Mouse (Mus musculus): ENCODE data around the gene Nfib.

The Nfib gene

GRCm38 (mm10) chr4:82464051-82464632 lies 241.4 kb downstream of the Nfib start:
- DNase-seq (ENCODE audit: low spot score) = no peak

DNA sequence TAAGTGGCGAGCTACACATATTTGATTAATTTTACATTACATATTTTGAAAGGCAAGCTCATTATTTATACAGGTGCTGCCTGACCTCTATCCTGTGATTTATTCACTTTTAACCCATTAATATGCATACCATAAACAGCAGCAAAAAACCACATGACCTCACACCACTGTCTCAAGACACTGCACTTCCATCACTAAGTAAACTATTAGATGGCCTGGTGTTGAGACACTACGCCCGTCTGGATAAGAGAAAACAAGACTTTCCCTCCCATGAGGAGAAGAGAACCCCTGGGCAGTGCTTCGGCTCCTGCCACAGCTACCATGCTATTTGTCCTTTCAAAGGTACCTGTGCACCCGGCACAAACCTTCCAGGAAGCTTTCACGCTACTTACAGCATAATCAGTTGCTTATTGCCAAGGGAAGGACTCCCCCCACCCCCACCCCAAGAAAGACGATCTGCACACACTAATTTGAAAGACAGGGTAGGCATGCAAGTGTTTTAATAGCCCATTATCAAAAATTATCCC lies 242.3 kb downstream of the Nfib start:
- DNase-seq (ENCODE audit: low spot score) = no peak

DNA sequence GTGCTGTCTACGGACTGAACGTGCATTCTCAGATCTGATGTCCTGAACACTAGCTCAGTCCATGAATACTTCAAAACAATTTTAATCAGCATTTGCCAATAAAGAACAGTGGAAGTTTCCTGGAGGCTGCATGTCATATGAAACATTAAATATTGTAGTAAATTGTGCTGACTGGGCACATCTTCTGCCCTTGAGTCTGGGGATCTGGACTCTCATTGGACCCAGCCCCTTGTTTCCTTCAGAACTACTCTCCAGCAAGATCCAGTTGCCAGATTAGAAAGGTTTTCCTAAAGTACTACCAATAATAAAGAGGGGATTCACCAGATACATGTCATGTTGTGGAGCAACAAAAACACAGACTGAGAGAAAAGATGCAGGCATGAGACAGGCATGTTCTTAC lies 243.9 kb downstream of the Nfib start:
- no peak for DNase-seq (ENCODE audit: low spot score)

- DNase-seq (ENCODE audit: low spot score) = no peak
Observed at GRCm38 (mm10) chr4:82458895-82459294, 246.7 kb downstream of the Nfib start.

DNA sequence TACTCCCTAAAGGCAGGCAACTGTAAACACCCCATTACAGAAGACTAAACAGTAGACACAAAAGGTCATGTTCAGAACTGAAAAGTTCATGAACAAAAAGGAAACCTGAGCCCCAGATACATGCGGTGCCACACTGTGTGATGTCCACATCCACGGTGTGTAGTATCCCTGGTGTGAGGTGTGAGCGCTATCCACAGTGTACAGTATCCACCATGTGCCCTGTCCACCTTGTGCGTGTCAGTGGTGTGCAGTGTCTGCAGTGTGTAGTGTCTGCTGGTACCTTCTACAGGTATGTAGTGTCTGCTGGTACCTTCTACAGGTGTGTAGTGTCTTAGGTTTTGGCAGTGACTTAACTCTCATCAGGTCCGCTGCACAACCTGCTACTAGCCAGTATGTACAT lies 248.6 kb downstream of the Nfib start:
- DNase-seq (ENCODE audit: low spot score) = no peak

GRCm38 (mm10) chr4:82456323-82456713 lies 249.2 kb downstream of the Nfib start:
- no peak for DNase-seq (ENCODE audit: low spot score)

GRCm38 (mm10) chr4:82455617-82456322 lies 249.8 kb downstream of the Nfib start:
- no peak for DNase-seq (ENCODE audit: low spot score)

- no peak for DNase-seq (ENCODE audit: low spot score)
Observed at GRCm38 (mm10) chr4:82454989-82455388, 250.6 kb downstream of the Nfib start.

DNA sequence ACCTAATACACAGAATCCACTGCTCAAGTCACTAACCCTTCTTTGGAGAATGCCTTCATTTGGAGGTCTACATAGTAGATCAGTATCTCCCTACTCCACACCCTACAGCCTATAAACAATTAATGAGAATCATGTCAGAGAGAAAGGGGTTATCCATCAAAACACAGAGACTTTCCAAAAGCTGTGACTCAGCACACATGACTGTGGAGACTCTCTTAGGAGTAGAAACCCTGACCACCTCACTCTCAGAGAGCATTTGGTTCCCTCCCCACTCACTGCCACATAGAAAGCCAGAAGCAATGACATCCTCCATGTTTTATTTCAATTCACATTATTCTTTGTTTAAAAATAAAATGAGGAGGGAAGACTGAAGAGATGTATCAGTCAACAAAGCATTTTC lies 252.2 kb downstream of the Nfib start:
- DNase-seq (ENCODE audit: low spot score) = no peak

GRCm38 (mm10) chr4:82452905-82453304 lies 252.6 kb downstream of the Nfib start:
- DNase-seq (ENCODE audit: low spot score) = no peak

DNA sequence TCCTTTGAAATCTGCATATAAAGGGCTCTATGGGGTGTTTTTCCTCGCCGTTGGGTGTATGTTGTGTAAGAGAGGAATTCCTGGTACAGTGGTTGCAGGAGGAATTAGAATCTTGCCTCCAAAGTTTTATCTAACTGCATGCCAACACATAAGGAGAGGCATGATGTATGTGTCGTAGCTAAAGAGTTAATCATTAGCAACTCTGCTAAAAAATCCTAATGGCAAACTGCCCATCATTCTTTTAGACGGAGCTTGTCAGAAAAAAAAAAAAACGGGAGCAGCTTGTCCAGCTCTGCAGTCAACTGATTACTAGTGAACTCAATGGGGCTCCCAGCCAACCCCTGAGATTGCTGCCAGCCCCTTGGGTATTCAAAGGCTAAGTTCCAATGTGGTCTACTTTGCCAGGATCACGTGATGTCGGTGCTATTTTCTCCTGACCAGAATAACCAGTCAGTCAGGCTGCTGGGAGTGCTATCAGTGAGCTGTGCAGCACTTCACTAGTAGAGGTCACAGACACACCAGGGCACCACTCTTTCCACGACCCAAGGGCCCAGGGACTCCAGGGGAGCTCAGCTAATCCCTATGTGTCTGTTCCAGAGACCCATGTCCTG lies 258.4 kb downstream of the Nfib start:
- DNase-seq (ENCODE audit: low spot score) = peak; percentile 63

DNA sequence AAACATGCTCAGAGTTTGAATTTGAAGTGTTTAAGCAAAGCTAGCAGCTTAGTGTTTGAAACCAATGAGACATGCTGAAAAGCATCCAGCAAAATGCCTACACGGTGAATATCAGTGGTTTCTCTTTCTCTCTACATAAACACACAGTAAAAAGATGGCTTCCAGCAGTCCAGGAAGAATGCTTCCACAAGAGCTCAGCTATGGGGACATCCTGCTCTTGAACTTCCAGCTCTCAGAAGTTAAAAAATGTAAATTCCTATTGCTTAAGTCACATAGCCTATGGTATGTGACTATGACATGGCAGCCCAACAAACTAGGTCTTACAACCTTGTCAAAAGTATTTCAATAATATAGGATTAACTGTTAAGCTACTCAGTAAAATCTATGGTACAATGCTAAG lies 261.5 kb downstream of the Nfib start:
- DNase-seq (ENCODE audit: low spot score) = no peak

GRCm38 (mm10) chr4:82443441-82443840 lies 262.1 kb downstream of the Nfib start:
- DNase-seq (ENCODE audit: low spot score) = no peak

GRCm38 (mm10) chr4:82443003-82443402 lies 262.5 kb downstream of the Nfib start:
- DNase-seq (ENCODE audit: low spot score) = no peak

- DNase-seq (ENCODE audit: low spot score) = no peak
Observed at GRCm38 (mm10) chr4:82440606-82441005, 264.9 kb downstream of the Nfib start.

DNA sequence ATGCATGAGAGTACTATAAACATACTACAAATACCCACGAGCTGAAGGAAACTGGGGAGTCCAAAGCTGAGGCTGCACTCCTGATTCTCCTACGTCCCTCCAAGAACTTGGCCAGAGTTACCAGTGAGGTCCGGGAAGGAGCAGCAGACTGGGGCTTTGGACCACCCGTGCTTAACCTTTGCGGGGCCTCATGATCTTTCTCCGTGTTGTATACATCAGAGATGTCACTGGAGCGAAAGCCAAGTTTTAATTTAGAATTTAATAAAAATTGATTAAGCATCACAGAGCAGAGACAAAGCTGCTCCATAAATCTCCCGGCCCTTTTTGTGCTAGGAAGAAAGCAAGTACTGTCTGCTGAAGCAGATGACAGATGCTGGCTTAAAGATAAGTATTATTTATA lies 265.7 kb downstream of the Nfib start:
- no peak for DNase-seq (ENCODE audit: low spot score)

DNA sequence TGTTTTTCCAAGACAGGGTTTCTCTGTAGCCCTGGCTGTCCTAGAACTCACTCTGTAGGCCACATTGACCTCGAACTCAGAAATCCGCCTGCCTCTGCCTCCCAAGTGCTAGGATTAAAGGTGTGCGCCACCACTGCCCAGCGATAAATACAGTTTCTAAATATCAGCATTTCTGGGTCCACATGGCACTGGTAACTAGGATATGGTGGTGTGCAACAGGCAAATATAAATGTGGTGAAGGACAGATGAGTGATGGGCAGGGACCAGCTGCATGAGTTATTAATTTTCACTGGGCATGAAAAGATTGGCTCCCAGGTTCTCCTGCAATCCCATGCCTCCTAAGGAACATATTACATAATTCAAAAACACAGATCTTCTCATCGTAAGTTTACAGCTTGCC lies 266.9 kb downstream of the Nfib start:
- DNase-seq (ENCODE audit: low spot score) = no peak

DNA sequence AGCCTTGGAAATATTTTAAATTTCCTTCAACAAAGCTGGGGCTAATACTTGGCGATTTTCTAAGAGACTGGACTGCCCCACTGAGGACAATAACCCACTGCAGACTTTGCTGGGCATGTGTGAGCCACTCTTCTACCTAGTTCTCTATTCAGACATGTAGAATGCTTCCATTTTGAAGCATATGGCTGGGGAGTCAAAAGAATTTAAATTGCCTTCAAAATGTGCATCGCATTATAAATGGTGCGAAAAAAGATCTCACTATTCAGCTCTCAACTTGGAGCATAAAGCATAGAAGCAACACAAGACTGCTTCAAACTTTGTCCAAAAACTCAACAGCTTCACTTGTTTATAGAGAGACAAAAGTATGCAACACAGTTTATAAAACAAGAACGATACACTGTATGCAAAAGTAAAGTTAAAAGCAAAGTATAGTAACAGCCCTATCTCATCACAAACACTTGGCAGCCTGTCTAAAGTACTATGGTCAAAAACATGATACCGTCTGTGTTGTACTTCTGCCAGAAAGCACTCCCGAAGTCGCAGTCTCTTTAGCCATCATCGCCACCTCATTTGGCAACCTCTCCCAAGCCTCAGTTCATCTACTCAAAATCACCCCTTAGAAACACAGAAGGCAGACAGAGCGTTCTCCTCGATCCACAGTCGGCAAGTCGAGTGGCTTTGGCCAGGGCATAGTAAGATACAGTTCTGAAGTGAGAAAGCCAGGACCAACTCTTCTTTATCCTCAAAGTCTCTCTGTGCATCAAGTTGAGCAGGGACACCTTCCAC lies 267.8 kb downstream of the Nfib start:
- DNase-seq (ENCODE audit: low spot score) = no peak

DNA sequence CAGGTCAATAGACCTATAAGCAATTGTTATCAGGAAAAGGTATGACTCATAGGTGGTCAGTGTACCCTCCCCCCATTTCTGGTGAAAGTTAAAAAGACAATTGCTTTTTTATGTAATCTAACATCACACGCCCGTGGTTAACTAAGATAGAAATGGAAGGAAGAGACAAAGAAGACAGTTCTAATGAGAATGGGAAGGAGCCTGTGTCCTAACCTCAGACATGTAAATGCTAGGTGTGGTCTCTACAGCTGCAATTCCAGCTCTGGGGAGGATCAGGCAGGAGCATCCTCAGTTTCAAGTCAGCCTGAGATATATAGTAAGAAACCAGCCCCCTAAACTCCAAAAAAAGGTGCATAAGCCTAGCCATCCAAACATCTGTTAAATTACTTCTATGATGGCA lies 268.9 kb downstream of the Nfib start:
- DNase-seq (ENCODE audit: low spot score) = no peak

DNA sequence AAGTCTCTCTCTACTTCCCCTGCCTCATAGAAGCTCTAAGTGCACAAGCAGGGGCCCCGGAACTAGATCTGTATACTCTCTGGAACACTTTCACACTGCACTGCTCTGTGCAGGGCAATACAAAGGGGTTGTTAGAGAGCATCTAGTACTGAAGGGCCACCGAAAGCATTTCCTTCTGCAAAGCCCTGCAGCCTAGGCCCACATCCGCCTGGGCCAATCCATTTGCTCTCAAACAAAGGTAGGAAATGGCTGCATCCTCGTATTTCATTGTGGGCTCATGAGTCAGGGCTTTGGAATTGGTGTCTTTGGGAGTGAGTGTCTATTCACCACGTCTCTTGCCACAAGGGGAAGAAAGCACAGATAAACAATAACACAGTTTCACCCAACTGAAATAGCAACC lies 269.8 kb downstream of the Nfib start:
- no peak for DNase-seq (ENCODE audit: low spot score)

DNA sequence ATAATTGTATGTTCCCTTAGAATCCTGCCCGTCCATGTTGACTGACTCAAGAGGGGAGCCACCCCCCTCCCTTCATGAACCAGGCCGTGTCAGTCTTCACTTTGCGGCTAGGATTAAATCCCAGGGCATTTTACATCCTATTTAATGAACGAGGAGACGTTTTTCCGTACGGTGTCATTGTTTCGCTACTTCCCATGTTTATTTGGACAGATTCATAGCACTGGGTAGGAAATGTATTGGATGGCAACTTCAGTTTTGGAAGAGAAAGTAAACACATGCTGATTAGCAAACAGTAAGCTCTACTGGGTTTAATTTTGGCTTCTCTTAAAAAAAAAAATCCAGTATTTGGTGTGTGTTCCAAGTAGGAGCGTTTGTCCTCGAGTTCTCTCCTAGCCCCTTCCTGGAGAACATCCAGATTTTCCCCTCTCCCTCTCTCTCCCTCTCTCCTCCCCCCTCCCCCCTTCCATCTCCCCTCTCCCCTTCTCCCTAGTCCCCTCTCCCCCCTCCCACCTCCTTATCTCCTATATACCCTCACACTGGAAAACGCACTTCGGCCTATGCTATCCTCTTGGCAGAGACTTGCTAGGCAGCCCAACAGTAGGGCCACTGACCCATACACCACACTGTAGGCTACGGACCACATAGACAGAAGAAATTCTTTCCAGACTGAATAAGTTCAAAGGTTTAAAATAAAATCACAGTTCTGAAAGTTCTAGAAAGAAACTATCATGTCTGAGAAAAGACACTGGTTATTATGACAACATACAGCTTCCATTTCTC lies 271.4 kb downstream of the Nfib start:
- DNase-seq (ENCODE audit: low spot score) = no peak

- DNase-seq (ENCODE audit: low spot score) = no peak
Observed at GRCm38 (mm10) chr4:82431831-82432230, 273.7 kb downstream of the Nfib start.
